Mouse (Mus musculus) CH12.LX (cell line): ENCODE results near the gene Washc2. TPM values are rescaled to one million over a fixed set of nuclear protein-coding genes. Genes with fewer than 3 reads are reported as not detected.

Experiments used
- DNase-seq: peaks from one replicate; pipeline ENCODE4 v3.0.0-alpha.2; 2013; ENCODE audit errors: extremely low read depth
- H3K27ac ChIP-seq: 2 replicates; pipeline ENCODE4 v1.5.1; 2012; ENCODE audit warnings: low read depth, mild to moderate bottlenecking, control low read depth, moderate library complexity; ENCODE audit not compliant: insufficient read depth
- H3K27me3 ChIP-seq: replicated peaks from 2 replicates; pipeline ENCODE3; 2012; ENCODE audit warnings: inconsistent platforms
- H3K36me3 ChIP-seq, 2 experiments: replicated peaks in 1 of 2; 2 replicates each; pipeline versions ENCODE3 to v1.6.1; 2012; ENCODE audit warnings: inconsistent platforms in 1 of 2, low read length in 1 of 2, mild to moderate bottlenecking in 1 of 2, mixed read lengths in 1 of 2, moderate library complexity in 1 of 2; ENCODE audit not compliant: control insufficient read depth in 1 of 2, insufficient read depth in 1 of 2
- H3K4me1 ChIP-seq, 2 experiments: 2 replicates each; pipeline ENCODE4 v1.6.1; 2012; ENCODE audit warnings: inconsistent platforms in 1 of 2, moderate library complexity in 1 of 2; ENCODE audit not compliant: insufficient read depth in 2 of 2, control insufficient read depth in 1 of 2
- H3K4me2 ChIP-seq: 2 replicates; pipeline ENCODE4 v1.6.1; 2012; ENCODE audit warnings: low read depth, mild to moderate bottlenecking, control low read depth; ENCODE audit not compliant: poor library complexity, insufficient read depth, severe bottlenecking
- H3K4me3 ChIP-seq, 3 experiments: fragments of 150-350 bp in 1 of 3; sonication (generic) in 1 of 3; replicated peaks in 1 of 3; 2 replicates each; pipeline versions ENCODE3 to v1.5.1; 2011 to 2012; ENCODE audit warnings: low read depth in 2 of 3, low read length in 2 of 3, mild to moderate bottlenecking in 2 of 3, moderate library complexity in 2 of 3, control low read depth in 1 of 3, improper control_type of control experiment in 1 of 3, inconsistent platforms in 1 of 3, mixed read lengths in 1 of 3; ENCODE audit not compliant: poor library complexity in 1 of 3
- H3K79me2 ChIP-seq: replicated peaks from 2 replicates; pipeline ENCODE4 v1.6.1; 2012; ENCODE audit warnings: mild to moderate bottlenecking, moderate library complexity; ENCODE audit not compliant: control insufficient read depth, poor library complexity, insufficient read depth, severe bottlenecking; ENCODE audit errors: extremely low read depth
- H3K9ac ChIP-seq: 2 replicates; pipeline ENCODE4 v1.6.1; 2012; ENCODE audit warnings: low read depth, mild to moderate bottlenecking, control low read depth, moderate library complexity; ENCODE audit not compliant: insufficient read depth
- H3K9me3 ChIP-seq: replicated peaks from 2 replicates; pipeline ENCODE3; 2012; ENCODE audit warnings: low read length, inconsistent platforms, mixed read lengths
- CHD2 ChIP-seq: IDR thresholded peaks from 2 replicates; pipeline ENCODE4 v1.6.1; 2011; ENCODE audit warnings: low read length, improper control_type of control experiment
- CTCF ChIP-seq, 2 experiments: IDR thresholded peaks in 1 of 2; conservative IDR thresholded peaks in 1 of 2; 2 replicates each; pipeline ENCODE4 v1.5.1; 2011 to 2012; ENCODE audit warnings: low read depth in 2 of 2, low read length in 2 of 2, improper control_type of control experiment in 1 of 2, inconsistent platforms in 1 of 2, mild to moderate bottlenecking in 1 of 2, moderate library complexity in 1 of 2
- ELF1 ChIP-seq: IDR thresholded peaks from 2 replicates; pipeline ENCODE4 v1.6.1; 2014; ENCODE audit warnings: low read depth, mild to moderate bottlenecking, inconsistent platforms, low read length, improper control_type of control experiment
- EP300 ChIP-seq: IDR thresholded peaks from 2 replicates; pipeline ENCODE4 v1.6.1; 2011; ENCODE audit warnings: low read length, improper control_type of control experiment
- HCFC1 ChIP-seq: IDR thresholded peaks from 2 replicates; pipeline ENCODE4 v1.6.1; 2012; ENCODE audit warnings: low read depth, mild to moderate bottlenecking, inconsistent platforms, low read length, improper control_type of control experiment
- IRF4 ChIP-seq: IDR thresholded peaks from 2 replicates; pipeline ENCODE4 v1.6.1; 2014; ENCODE audit warnings: low read depth, mild to moderate bottlenecking, inconsistent platforms, low read length, improper control_type of control experiment
- KAT2A ChIP-seq: IDR thresholded peaks from 2 replicates; pipeline ENCODE4 v1.6.1; 2012; ENCODE audit warnings: low read length, improper control_type of control experiment, inconsistent platforms; ENCODE audit not compliant: insufficient replicate concordance
- MAFK ChIP-seq: IDR thresholded peaks from 2 replicates; pipeline ENCODE4 v1.6.1; 2011; ENCODE audit warnings: low read length, improper control_type of control experiment; ENCODE audit not compliant: insufficient replicate concordance
- MAZ ChIP-seq: IDR thresholded peaks from 2 replicates; pipeline ENCODE4 v1.6.1; 2012; ENCODE audit warnings: low read depth, mild to moderate bottlenecking, inconsistent platforms, low read length, improper control_type of control experiment, moderate library complexity
- MEF2A ChIP-seq: IDR thresholded peaks from 2 replicates; pipeline ENCODE4 v1.6.1; 2014; ENCODE audit warnings: low read depth, mild to moderate bottlenecking, inconsistent platforms, low read length, improper control_type of control experiment, borderline replicate concordance
- NELFE ChIP-seq: IDR thresholded peaks from 2 replicates; pipeline ENCODE4 v1.6.1; 2011; ENCODE audit warnings: low read depth, low read length, improper control_type of control experiment
- NRF1 ChIP-seq: IDR thresholded peaks from 2 replicates; pipeline ENCODE4 v1.6.1; 2014; ENCODE audit warnings: low read depth, mild to moderate bottlenecking, inconsistent platforms, low read length, improper control_type of control experiment, moderate library complexity
- POLR2A ChIP-seq: IDR thresholded peaks from 2 replicates; pipeline ENCODE4 v1.6.1; 2011; ENCODE audit warnings: low read depth, mild to moderate bottlenecking, improper control_type of control experiment, low read length
- POLR2AphosphoS2 ChIP-seq: IDR thresholded peaks from 2 replicates; pipeline ENCODE4 v1.6.1; 2011; ENCODE audit warnings: low read depth, low read length, improper control_type of control experiment
- RAD21 ChIP-seq: IDR thresholded peaks from 2 replicates; pipeline ENCODE4 v1.6.1; 2011; ENCODE audit warnings: low read depth, mild to moderate bottlenecking, low read length, improper control_type of control experiment, moderate library complexity
- RCOR1 ChIP-seq: conservative IDR thresholded peaks from 2 replicates; pipeline ENCODE4 v1.6.1; 2012; ENCODE audit warnings: low read depth, mild to moderate bottlenecking, inconsistent platforms, low read length, improper control_type of control experiment
- SMC3 ChIP-seq: IDR thresholded peaks from 2 replicates; pipeline ENCODE4 v1.6.1; 2011; ENCODE audit warnings: low read depth, low read length, improper control_type of control experiment
- TBP ChIP-seq: conservative IDR thresholded peaks from 2 replicates; pipeline ENCODE4 v1.6.1; 2011; ENCODE audit warnings: low read depth, low read length, improper control_type of control experiment
- TCF12 ChIP-seq: IDR thresholded peaks from 2 replicates; pipeline ENCODE4 v1.6.1; 2014; ENCODE audit warnings: low read depth, mild to moderate bottlenecking, inconsistent platforms, low read length, improper control_type of control experiment
- USF1 ChIP-seq: IDR thresholded peaks from 2 replicates; pipeline ENCODE4 v1.6.1; 2014; ENCODE audit warnings: low read depth, mild to moderate bottlenecking, inconsistent platforms, low read length, improper control_type of control experiment
- ZC3H11A ChIP-seq: IDR thresholded peaks from 2 replicates; pipeline ENCODE4 v1.6.1; 2012; ENCODE audit warnings: low read depth, mild to moderate bottlenecking, inconsistent platforms, low read length, improper control_type of control experiment
- ZKSCAN1 ChIP-seq: IDR thresholded peaks from 2 replicates; pipeline ENCODE4 v1.6.1; 2012; ENCODE audit warnings: low read depth, inconsistent platforms, low read length, improper control_type of control experiment, borderline replicate concordance
- dilution Hi-C: fragments of 300-500 bp; cut with MboI; formaldehyde crosslinking; loops from 2 replicates; pipeline ENCODE4 v1.14.3; 2020; ENCODE audit warnings: low sequenced_read_pairs; ENCODE audit not compliant: extremely low pct_unique_long_range_greater_than_20kb, extremely low pct_ligation_motif_present
- in situ Hi-C: fragments of 300-500 bp; cut with MboI; formaldehyde crosslinking; loops from 3 replicates; pipeline ENCODE4 v1.14.3; 2019; ENCODE audit warnings: low sequenced_read_pairs, low pct_ligation_motif_present, low pct_unique_long_range_greater_than_20kb, mixed read lengths
- polyA plus RNA-seq: library from polyadenylated mRNA; unstranded; fragments of >175 nt; gene quantifications from 2 replicates; pipeline ENCODE4 v1.2.1, GENCODE M21; 2012; ENCODE audit warnings: low read depth; ENCODE audit not compliant: insufficient read length
- total RNA-seq, 2 experiments: library from RNA; depleted of rRNA; stranded (reverse); fragments of 300-350 nt in 1 of 2; fragments of >200 nt in 1 of 2; gene quantifications; 2 replicates each; pipeline ENCODE4 v1.2.3; 2012 to 2014

Washc2 gene
- total and polyA plus RNA-seq, 3 experiments: 37.3 to 51.7 (median 37.4) TPM

DNA sequence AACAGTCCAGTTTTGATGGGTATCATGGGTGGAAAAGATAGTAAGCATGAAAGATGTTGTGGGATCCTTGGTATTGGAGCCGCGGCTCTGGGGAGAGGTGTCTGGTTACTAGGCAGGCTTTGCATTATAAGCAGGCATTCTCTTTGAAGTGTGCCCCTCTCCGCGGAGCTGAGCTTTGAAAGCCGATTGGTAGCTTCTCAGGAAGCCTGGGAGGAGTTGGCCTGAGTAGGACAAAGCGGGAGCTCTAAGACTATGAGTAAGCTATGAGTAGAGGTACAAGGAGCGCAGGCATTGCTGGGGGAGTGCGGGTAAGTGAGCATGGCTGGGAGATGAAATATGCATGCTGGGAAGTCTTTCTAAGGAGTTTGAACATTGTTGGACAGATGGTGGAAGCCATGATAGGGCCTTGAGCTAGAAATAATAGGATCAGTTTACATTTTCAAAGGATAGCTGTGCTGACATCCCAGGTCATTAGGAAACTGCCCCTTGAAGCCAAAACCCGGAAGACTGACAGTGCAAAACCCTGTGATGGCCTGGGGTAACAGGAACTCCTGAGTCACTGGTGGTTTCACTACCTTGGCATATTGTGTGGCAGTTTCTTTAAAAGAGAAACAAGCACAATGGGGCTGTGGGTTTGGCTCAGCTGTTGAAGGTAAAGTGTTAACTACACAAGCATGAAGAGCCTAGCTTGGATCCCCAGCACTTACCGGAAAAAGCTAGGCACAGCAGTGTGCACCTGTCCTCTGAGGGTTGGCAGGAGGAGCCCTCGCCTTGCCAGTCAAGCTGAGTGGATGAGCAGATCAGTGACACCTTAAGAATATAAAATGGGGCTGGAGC is 58.7 kb downstream of the Washc2 start:
- DNase-seq: peak; percentile 11
- H3K27me3 ChIP-seq: no peaks in the 10 kb centered on the region

GRCm38 (mm10) chr6:116267110-116267423 is 59.2 kb downstream of the Washc2 start:
- DNase-seq: no peak
- no peak overlapping the region for H3K4me2 ChIP-seq

More for the DNA sequence above, 58.7 kb downstream of the Washc2 start:
- Histone ChIP-seq H3K9ac (no peak overlapping the region), H3K79me2 (no peaks in the 10 kb centered on the region; the same call in 1 of the 2 replicates), H3K9me3 (no peaks in the 10 kb centered on the region), H3K4me1 (peaks cover 2 to 20% of the 10 kb centered on the region in 2 experiments; a peak in 3 of 4 replicates), H3K4me2 (peak overlapping the region; percentile 55), H3K36me3 (peaks cover under 1 to 16% of the 10 kb centered on the region in 2 experiments), H3K4me3 (no peak overlapping the region), H3K27ac (peak overlapping the region; percentile 36)
- dilution Hi-C loops: no loop called here
- in situ Hi-C loops: no loop called here
- TF ChIP-seq MEF2A (no peak), HCFC1 (no peak), NRF1 (no peak), POLR2A (peak; percentile 23; the same call in 1 of the 2 replicates), NELFE (no peak), SMC3 (no peak), CHD2 (no peak), POLR2AphosphoS2 (no peak), TBP (no peak), USF1 (no peak), RAD21 (no peak), MAZ (no peak), ZC3H11A (no peak), RCOR1 (no peak), CTCF (conservative IDR thresholded peaks at IDR 0.05 in 1 of 2, IDR thresholded peaks at IDR 0.05 in 1 of 2; ENCODE audit: low read depth in 2 of 2, low read length in 2 of 2) (no peak), ELF1 (peak; percentile 75), IRF4 (no peak), MAFK (peak; percentile 50; the same call in 1 of the 2 replicates), EP300 (no peak)

More at GRCm38 (mm10) chr6:116267110-116267423, 59.2 kb downstream of the Washc2 start:
- Histone ChIP-seq H3K79me2 (no peaks in the 10 kb centered on the region; the same call in 1 of the 2 replicates), H3K4me3 (no peak overlapping the region), H3K27ac (peak overlapping the region; percentile 36; the same call in 1 of the 2 replicates), H3K4me1 (peaks cover 2 to 20% of the 10 kb centered on the region in 2 experiments; a peak in 3 of 4 replicates), H3K36me3 (peaks cover 0 to 11% of the 10 kb centered on the region in 2 experiments), H3K9me3 (no peaks in the 10 kb centered on the region), H3K27me3 (no peaks in the 10 kb centered on the region), H3K9ac (no peak overlapping the region)
- in situ Hi-C loops (no loop called here), dilution Hi-C loops (no loop called here)
- no peak for TF ChIP-seq ZKSCAN1
- no peak for TF ChIP-seq TCF12
- peak in 1 of 2 experiments; percentile 65; a peak in 2 of 4 replicates for TF ChIP-seq CTCF (conservative IDR thresholded peaks at IDR 0.05 in 1 of 2, IDR thresholded peaks at IDR 0.05 in 1 of 2; ENCODE audit: low read depth in 2 of 2, low read length in 2 of 2)
- no peak for TF ChIP-seq RCOR1
- peak; percentile 37 for TF ChIP-seq SMC3
- TF ChIP-seq KAT2A: no peak
